Mouse (Mus musculus) adrenal gland, adult 8-10 months (tissue): ENCODE data around the gene Retreg1. TPM values are rescaled to one million over a fixed set of nuclear protein-coding genes. Genes with fewer than 3 reads are reported as not detected.

Experiments
- DNase-seq: peaks from one replicate; pipeline ENCODE4 v3.0.0; 2022
- total RNA-seq, 4 experiments: library from RNA; stranded (reverse); gene quantifications; 2 replicates each; pipeline ENCODE4 v1.2.4; 2022

Retreg1 gene
- total RNA-seq, 4 experiments from 2014 or later: 39.4 to 99.3 (median 45.7) TPM

- DNase-seq: no peak
Measured at GRCm38 (mm10) chr15:25882002-25882401, 39.0 kb downstream of the Retreg1 start.

- DNase-seq: no peak
Measured at GRCm38 (mm10) chr15:25884416-25884958, 41.5 kb downstream of the Retreg1 start.

DNA sequence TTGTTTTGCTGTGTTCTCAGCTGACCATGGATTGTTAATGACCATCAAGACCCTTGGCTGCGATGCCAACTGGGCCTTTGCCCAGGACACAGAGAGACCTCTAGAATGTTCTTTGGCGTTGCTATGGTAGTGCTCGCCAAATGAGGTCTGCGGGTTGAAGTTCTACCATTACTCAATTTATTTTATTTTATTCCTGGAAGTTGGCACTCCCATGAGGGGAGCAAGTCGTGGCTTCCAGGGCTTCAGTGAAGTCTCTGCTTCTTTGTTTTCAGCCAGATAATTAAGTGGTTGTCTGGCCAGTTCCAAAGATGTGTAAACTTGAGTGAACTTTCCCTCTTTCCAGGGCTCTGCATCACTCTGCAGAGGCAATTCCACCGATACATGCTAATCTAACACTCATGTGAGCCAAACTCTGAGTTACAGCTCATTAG lies 43.6 kb downstream of the Retreg1 start:
- DNase-seq: no peak

- DNase-seq: no peak
Measured at GRCm38 (mm10) chr15:25889927-25890326, 46.9 kb downstream of the Retreg1 start.

DNA sequence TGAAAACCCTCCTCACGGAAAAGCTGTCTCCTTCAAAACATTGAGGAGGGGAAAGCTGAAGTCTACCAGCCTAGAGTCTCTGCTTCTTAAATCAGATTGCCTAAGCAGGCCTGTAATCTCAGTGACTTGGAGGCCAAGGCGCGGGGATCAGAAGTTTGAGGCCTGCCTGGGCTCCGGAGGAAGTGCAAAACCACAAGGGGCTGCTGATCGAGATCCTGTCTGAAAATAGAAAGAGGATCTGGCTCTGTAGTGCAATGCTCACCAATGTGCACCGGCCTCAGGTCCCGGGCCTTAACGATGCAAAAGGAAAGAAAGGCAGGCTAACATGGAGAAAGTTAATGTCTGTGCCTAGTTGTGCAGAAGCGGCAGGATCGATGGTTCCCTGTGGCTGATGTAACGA lies 48.6 kb downstream of the Retreg1 start:
- DNase-seq: no peak

- DNase-seq: no peak
Measured at GRCm38 (mm10) chr15:25893327-25893726, 50.3 kb downstream of the Retreg1 start.

DNA sequence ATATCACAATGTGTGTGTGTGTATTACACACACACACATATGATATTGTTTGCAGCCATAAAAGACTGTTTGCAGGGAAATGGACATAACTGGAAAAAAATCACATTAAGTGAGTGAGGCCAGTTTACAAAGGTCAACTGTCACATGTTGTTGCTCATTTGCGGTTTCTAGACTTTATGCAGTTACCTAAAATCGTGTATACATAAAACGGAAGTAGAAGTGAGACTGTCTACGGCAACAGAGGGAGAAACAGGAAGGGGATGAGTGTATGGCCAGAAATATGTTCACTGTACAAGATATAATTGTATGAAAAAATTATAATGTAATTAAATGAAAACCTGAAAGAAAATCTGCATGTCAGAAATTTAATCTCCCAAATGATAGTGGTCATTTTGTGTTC lies 53.8 kb downstream of the Retreg1 start:
- no peak for DNase-seq

DNA sequence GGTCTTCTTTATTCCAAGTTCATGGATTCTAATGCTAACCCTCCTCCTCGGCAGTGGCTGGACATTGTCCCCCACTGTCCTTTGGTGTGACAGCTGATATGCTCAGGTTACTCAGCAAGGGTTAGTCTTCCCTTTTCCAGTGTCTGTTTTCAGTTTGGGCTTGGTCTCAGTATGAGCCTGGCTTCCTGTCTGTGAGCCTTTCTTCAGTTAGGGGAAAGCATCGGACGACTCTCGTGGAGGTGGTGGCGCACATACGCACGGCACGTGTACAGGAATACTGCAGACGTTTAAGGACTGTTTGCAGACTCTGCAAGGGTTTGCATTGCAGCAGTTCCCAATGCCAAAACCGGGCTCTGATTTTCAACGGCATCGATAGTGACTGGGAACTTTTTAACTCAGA lies 54.6 kb downstream of the Retreg1 start:
- DNase-seq: no peak

DNA sequence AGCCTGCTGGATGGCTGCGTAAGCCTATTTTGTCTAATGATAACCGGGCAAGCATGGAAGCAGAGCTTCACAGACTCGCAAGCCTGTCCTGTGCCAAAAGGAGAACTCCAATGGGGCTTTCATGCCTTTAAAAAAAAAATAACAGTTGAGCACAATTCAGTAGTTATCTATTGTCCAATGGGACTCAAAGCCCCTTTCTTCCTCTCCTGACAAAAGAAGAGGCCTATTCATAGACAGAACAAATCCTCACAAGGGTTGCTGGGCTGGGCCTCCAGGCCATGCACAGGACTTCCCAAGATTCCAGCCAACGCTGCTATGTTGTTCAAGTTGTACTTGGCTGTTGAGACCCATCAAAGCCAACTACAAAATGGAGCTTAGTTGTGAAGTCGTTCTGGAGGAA lies 56.0 kb downstream of the Retreg1 start:
- DNase-seq: no peak

DNA sequence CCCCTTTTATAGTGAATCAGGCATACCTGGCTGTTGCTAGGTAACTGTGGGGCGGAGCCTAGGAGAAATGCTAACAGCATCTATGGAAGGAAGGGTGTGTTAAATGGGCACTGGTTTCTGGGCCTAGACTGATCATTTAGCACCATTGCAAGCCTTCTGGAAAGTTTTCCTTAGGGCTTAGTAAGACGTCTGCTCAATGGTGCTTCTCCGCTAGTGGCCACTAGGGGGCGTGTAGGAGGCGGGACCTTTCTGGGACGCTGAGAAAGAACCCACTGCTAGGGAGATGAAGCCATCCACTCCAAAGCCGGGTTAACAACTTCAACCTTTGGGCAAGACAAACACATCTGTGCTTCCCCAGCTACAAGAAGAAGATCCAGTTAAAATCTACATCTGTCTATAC lies 57.6 kb downstream of the Retreg1 start:
- peak; percentile 73 for DNase-seq

DNA sequence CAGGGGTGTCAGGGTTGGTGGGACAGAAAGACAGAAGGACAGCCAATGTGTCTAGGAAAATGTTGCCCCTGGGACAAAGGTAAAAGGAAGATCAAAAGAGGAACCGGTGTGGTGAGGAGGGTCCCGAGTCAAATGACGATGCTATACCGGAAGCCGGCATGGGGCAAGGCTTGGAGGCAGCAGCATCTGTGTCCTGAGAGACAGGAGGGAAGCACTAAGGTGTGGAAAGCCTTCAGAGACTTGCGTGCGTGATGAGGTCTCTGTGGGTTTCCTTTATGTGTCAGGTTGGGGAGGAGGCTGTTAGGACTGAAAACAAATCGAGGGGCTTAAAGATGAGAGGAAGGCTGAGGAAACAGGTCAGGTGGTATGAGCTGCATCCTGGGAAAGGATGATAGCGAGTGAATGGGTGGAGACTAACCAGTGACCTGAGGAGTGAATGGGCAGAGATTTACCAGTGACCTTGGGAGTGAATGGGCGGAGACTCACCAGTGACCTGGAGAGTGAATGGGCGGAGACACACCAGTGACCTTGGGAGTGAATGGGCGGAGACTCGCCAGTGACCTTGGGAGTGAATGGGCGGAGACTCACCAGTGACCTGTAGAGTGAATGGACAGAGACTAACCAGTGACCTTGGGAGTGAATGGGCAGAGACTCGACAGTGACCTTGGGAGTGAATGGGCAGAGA lies 60.1 kb downstream of the Retreg1 start:
- no peak for DNase-seq

GRCm38 (mm10) chr15:25904435-25905021 lies 61.5 kb downstream of the Retreg1 start:
- DNase-seq: no peak

DNA sequence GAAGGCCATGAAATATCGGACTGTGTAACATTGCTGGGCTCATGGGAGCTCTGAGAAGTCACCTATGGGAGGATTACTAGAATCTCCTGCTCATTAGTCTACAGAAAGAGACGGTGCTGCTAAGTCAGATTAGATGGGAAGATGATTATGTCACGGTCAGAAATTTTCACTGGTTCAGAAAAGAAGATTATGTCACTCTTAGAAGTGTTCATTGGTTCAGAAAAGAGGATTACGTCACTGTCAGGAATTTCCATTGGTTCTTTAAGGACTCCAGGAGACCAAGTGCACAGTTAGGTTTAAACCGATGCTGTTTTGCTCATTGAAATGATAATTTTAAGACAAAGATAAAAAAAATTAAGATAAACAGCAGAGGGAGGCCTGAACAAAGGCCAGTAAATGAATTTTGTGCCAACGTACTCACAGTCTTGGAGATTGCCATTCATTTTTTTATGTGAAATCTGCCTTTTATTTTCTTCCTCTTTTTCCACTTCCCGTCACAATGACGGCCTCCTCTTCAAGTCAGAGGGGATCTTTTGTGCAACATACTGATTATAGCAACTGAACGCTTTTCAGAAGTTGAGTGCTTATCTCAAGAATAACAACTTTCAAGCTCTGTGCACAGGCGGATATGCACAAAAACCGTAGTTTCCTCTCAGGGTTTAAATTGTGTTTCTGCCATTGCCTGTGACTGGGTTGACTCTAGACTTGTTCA lies 67.0 kb downstream of the Retreg1 start:
- no peak for DNase-seq

- no peak for DNase-seq
Measured at GRCm38 (mm10) chr15:25910495-25910865, 67.5 kb downstream of the Retreg1 start.

GRCm38 (mm10) chr15:25910924-25911323 lies 67.9 kb downstream of the Retreg1 start:
- no peak for DNase-seq

DNA sequence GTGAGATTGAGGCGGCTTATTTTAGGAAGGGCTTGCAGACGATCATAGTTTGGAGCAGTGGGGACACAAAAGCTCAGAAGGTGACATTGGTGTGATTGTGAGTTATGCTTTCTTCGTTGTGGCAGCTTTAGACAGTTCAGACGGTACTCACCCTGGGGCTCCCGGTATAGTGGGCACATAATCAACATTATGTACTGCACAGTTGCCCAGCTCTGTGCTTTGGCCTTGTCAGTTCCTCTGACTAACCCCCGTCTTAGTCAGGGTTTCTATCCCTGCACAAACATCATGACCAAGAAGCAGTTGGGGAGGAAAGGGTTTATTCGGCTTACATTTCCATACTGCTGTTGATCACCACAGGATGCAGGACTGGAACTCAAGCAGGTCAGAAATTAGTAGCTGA lies 69.9 kb downstream of the Retreg1 start:
- DNase-seq: no peak

DNA sequence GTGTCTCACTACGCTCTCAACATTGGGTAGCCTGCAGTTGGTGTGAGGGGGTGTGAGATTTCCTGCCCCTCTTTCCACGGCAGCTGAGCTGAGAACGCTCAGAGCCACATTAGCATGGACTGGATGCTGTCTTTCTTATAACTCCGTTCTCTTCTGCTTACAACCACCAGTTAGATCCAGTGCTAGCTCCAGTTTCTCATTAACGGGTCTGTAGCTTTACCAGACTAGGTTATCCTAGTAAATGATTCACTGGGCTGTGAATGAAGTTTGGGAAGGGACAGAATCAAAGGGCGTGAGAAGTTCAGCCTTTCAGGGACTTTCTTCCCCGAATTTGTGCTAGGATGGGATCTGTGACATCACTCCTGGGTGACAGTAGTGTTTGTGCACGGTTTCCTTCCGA lies 70.7 kb downstream of the Retreg1 start:
- no peak for DNase-seq

DNA sequence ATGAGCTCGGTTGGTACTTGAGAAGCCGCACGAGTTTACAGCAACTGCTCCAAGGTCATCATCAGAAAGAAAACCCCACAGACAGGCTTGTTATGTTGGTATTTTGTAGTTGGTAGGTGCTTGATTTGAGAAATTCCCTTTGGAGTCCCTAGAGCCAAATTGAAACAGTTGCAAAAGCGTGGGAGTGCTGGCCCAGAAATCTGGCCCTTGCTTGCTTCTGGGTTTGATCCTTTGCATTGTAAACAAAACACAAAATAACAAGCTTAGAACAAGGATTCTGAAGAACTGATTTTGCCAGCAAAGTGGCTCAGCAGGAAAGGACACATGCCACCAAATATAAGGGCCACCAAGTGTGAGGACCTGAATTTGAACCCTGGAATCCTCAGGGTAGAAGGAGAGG lies 71.2 kb downstream of the Retreg1 start:
- DNase-seq: no peak

DNA sequence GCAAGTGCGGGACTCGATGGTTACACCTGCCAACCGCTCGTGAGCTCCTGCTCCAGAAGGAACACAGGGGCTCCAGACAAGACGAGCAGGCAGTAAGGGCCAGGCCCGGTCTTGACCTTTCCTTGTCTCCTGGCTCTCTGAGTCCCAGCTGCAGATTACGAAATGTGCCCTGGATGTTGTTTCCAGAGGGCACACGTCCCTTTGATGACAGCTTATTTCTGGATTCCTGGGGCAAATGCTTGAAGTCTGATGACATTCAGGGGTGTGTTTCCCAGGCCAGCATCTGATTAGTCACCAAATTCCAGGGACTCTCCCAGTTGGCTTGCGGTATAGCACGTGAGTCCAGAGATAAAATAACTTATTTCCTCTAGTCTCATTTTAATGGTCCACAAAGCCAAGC lies 72.0 kb downstream of the Retreg1 start:
- DNase-seq: peak; percentile 86

GRCm38 (mm10) chr15:25915574-25916205 lies 72.7 kb downstream of the Retreg1 start:
- no peak for DNase-seq

- DNase-seq: no peak
Measured at GRCm38 (mm10) chr15:25916252-25916651, 73.3 kb downstream of the Retreg1 start.

- DNase-seq: peak; percentile 57
Measured at GRCm38 (mm10) chr15:25918641-25919040, 75.7 kb downstream of the Retreg1 start.

GRCm38 (mm10) chr15:25919995-25920394 lies 77.0 kb downstream of the Retreg1 start:
- DNase-seq: no peak
